10 mouse cellular contexts compared by ENCODE assay signal in genomic region chr10:127594930-127595715, GRCm38 (mm10). TPM values are rescaled to one million over a fixed set of nuclear protein-coding genes. Genes with fewer than 3 reads are reported as not detected.
A peak's percentile ranks its signal among the peaks of the same experiment; 100 is the strongest.
DNase-seq lines count a peak whose midpoint lies in the region; ATAC-seq and TF ChIP-seq lines count a peak whose summit lies in the region.
"Had no signal": no experiment of that assay in that cellular context is flagged by ENCODE, and none has a peak within 500 bp of the region (broad histone marks: within the 10 kb centered on the region; RNA-seq: fewer than 3 reads in every experiment).

No protein-coding gene starts in this region.

- ATAC-seq in embryonic facial prominence, embryonic 15.5 days (ENCODE audit: insufficient number of reproducible peaks, low FRiP score, low TSS enrichment, low read depth), result no peak

- no peak overlapping the region for H3K4me2 ChIP-seq in embryonic facial prominence, embryonic 15.5 days (replicated peaks)
- H3K4me2 ChIP-seq: hindbrain, embryonic 12.5 days had no signal

- DNase-seq in layer of hippocampus, adult 2 months (ENCODE audit: low spot score in 2 of 2), result no peak
- DNase-seq in layer of hippocampus, postnatal 25 days (ENCODE audit: extremely low spot score in 1 of 2, low spot score in 1 of 2), result no peak
- DNase-seq in right cerebral cortex, postnatal 25 days, result peak; percentile 40
- no peak for DNase-seq in right cerebral cortex, postnatal 14 days
- DNase-seq in adrenal gland, adult 2 months, result no peak
- DNase-seq: cerebellum, adult 9-10 months; gastrocnemius, postnatal 10 days had no signal

- no peak overlapping the region for H3K9ac ChIP-seq in embryonic facial prominence, embryonic 15.5 days
- H3K9ac ChIP-seq: hindbrain, embryonic 12.5 days had no signal

- H3K9me3 ChIP-seq in embryonic facial prominence, embryonic 15.5 days (replicated peaks), result no peaks in the 10 kb centered on the region
- H3K9me3 ChIP-seq: hindbrain, embryonic 12.5 days had no signal

- no peak for TF ChIP-seq POLR2A in olfactory bulb, adult 2 months (IDR thresholded peaks at IDR 0.05; ENCODE audit: insufficient read depth, low read depth, low read length)

- 75% methylated on average over 30 of the region's 30 CpGs for WGBS in embryonic facial prominence, embryonic 15.5 days
- 76% methylated on average over 30 of the region's 30 CpGs for WGBS in olfactory bulb, adult 2 months

- no peak overlapping the region for H3K4me3 ChIP-seq in layer of hippocampus, adult 2 months
- H3K4me3 ChIP-seq in embryonic facial prominence, embryonic 15.5 days (replicated peaks), result no peak overlapping the region
- H3K4me3 ChIP-seq in olfactory bulb, adult 2 months (ENCODE audit: insufficient read depth, low read depth, low read length), result no peak overlapping the region
- H3K4me3 ChIP-seq: hindbrain, embryonic 12.5 days had no signal

- peak overlapping the region; percentile 76 for H3K27ac ChIP-seq in layer of hippocampus, adult 2 months
- peak overlapping the region; percentile 89; the same call in 1 of the 2 replicates for H3K27ac ChIP-seq in embryonic facial prominence, embryonic 15.5 days (replicated peaks)
- H3K27ac ChIP-seq in olfactory bulb, adult 2 months (ENCODE audit: insufficient read depth, low read depth, low read length), result peak overlapping the region; percentile 44; the same call in 1 of the 2 replicates
- H3K27ac ChIP-seq: hindbrain, embryonic 12.5 days had no signal

- no peaks in the 10 kb centered on the region for H3K27me3 ChIP-seq in embryonic facial prominence, embryonic 15.5 days
- H3K27me3 ChIP-seq: hindbrain, embryonic 12.5 days had no signal

- peaks cover 55% of the 10 kb centered on the region for H3K36me3 ChIP-seq in embryonic facial prominence, embryonic 15.5 days

- H3K4me1 ChIP-seq in embryonic facial prominence, embryonic 15.5 days, result peaks cover 60% of the 10 kb centered on the region
- H3K4me1 ChIP-seq in olfactory bulb, adult 2 months (ENCODE audit: control insufficient read depth, insufficient read depth, low read length), result peaks cover 48% of the 10 kb centered on the region

- TF ChIP-seq CTCF in layer of hippocampus, adult 2 months (conservative IDR thresholded peaks at IDR 0.05), result no peak
- no peak for TF ChIP-seq CTCF in olfactory bulb, adult 2 months (IDR thresholded peaks at IDR 0.05; ENCODE audit: insufficient read depth, low read depth, low read length)

RNA-seq across cellular contexts. Expression of gene Lrp1, which starts 25.8 kb away (rescaled TPM):
- 100 to 1,000 TPM; 288 to 310 TPM for total RNA-seq in layer of hippocampus, adult 2 months (2021)
- total RNA-seq in layer of hippocampus, postnatal 25 days (2021), result 100 to 1,000 TPM; 259 to 316 TPM
- 161 and 163 TPM in 2 replicates for polyA plus RNA-seq in embryonic facial prominence, embryonic 15.5 days (2015; fragmentation: Nextera tagmentation; extraction: Ambion mirVana)
- polyA plus RNA-seq in olfactory bulb, adult 2 months (2012; ENCODE audit: insufficient read depth, insufficient read length, low replicate concordance, missing spikeins), result 404 and 471 TPM in 2 replicates
- total RNA-seq in adrenal gland, adult 2 months (2021), result 100 to 1,000 TPM; 138 to 196 TPM
- 197 and 201 TPM in 2 replicates for polyA plus RNA-seq in adrenal gland, adult 2 months (2012; rRNA removed)

RNA-seq across cellular contexts. Expression of gene Stat6, which starts 47.7 kb away (rescaled TPM):
- total RNA-seq in layer of hippocampus, adult 2 months (2021), result 1 to 10 TPM; 6.4 to 6.7 TPM
- total RNA-seq in layer of hippocampus, postnatal 25 days (2021), result 1 to 10 TPM; 4.1 to 7.2 TPM
- polyA plus RNA-seq in embryonic facial prominence, embryonic 15.5 days (2015; fragmentation: Nextera tagmentation; extraction: Ambion mirVana), result 35.3 and 36.2 TPM in 2 replicates
- not detected in 2 replicates for polyA plus RNA-seq in olfactory bulb, adult 2 months (2012; ENCODE audit: insufficient read depth, insufficient read length, low replicate concordance, missing spikeins)
- 100 to 1,000 TPM in 1 of 2 experiments, 10 to 100 TPM in 1; 88.3 to 109 TPM for total RNA-seq in adrenal gland, adult 2 months (2021)
- 67.6 and 83.8 TPM in 2 replicates for polyA plus RNA-seq in adrenal gland, adult 2 months (2012; rRNA removed)

Comparison
In these comparisons a context has a peak if more than half of its experiments do, and no peak if none do; other contexts are left out.
1. RNA of gene Stat6, which starts 47.7 kb away (total RNA-seq): 88.3 to 109 TPM in adrenal gland, adult 2 months; 4.1 to 7.2 TPM in layer of hippocampus, postnatal 25 days and 6.4 to 6.7 TPM in layer of hippocampus, adult 2 months; every median in the first group is over 10 times any median in the second.
2. Peak in every context shown above with its lines, with median percentiles within 50 percentile points of each other: H3K27ac ChIP-seq.